Mouse (Mus musculus) thymus, adult 2 months (tissue): ENCODE measurements around the gene Spi1. TPM values are rescaled to one million over a fixed set of nuclear protein-coding genes. Genes with fewer than 3 reads are reported as not detected.

Source experiments
- DNase-seq: peaks from one replicate; pipeline ENCODE4 v3.0.0; 2021
- H3K27ac ChIP-seq: fragments of 200-500 bp; 2 replicates; pipeline ENCODE4 v1.5.1; 2012; ENCODE audit warnings: low read length, control low read depth; ENCODE audit not compliant: control insufficient read depth, insufficient read depth
- H3K27me3 ChIP-seq: fragments of 200-500 bp; 2 replicates; pipeline ENCODE4 v1.6.1; 2012; ENCODE audit warnings: mild to moderate bottlenecking, low read length, moderate library complexity, mixed read lengths; ENCODE audit not compliant: control insufficient read depth, insufficient read depth
- H3K36me3 ChIP-seq: fragments of 200-500 bp; 2 replicates; pipeline ENCODE4 v1.6.1; 2012; ENCODE audit warnings: mild to moderate bottlenecking, low read length, moderate library complexity; ENCODE audit not compliant: control insufficient read depth, insufficient read depth
- H3K4me1 ChIP-seq: fragments of 200-500 bp; replicated peaks from 2 replicates; pipeline ENCODE4 v1.6.1; 2012; ENCODE audit warnings: low read length; ENCODE audit not compliant: control insufficient read depth, insufficient read depth
- H3K4me3 ChIP-seq: fragments of 200-500 bp; 2 replicates; pipeline ENCODE4 v1.5.1; 2012; ENCODE audit warnings: mild to moderate bottlenecking, low read length, control low read depth, moderate library complexity; ENCODE audit not compliant: control insufficient read depth, insufficient read depth
- CTCF ChIP-seq: fragments of 200-500 bp; IDR thresholded peaks from 2 replicates; pipeline ENCODE4 v1.5.1; 2012; ENCODE audit warnings: mild to moderate bottlenecking, control low read depth, low read length, moderate library complexity, borderline replicate concordance; ENCODE audit not compliant: control insufficient read depth, poor library complexity, insufficient read depth; ENCODE audit errors: extremely low read depth
- POLR2A ChIP-seq: fragments of 200-500 bp; IDR thresholded peaks from 2 replicates; pipeline ENCODE4 v1.6.1; 2012; ENCODE audit warnings: mild to moderate bottlenecking, low read length, control low read depth, moderate library complexity; ENCODE audit not compliant: control insufficient read depth, poor library complexity, insufficient read depth; ENCODE audit errors: extremely low read depth
- WGBS: fragments of 180-500 bp; shearing (Covaris S2); methylation state at CpG from one replicate; pipeline ENCODE4 v1.1.7; 2018; 5-methylcytosine and 5-hydroxymethylcytosine counted together
- polyA plus RNA-seq: library from polyadenylated mRNA; depleted of rRNA; stranded (reverse); fragments of >200 nt; gene quantifications from 2 replicates; pipeline ENCODE4 v1.2.3, GENCODE M21; 2012

Gene Spi1
- polyA plus RNA-seq, 1 experiment: 55.7 TPM

GRCm38 (mm10) chr2:91066455-91066854 lies 15.7 kb upstream of the Spi1 start:
- Histone ChIP-seq H3K36me3 (peaks cover 9% of the 10 kb centered on the region), H3K4me1 (peaks cover 4% of the 10 kb centered on the region), H3K27me3 (no peaks in the 10 kb centered on the region), H3K4me3 (no peak overlapping the region), H3K27ac (no peak overlapping the region)
- DNase-seq: no peak
- WGBS: 96% methylated on average over 3 of the region's 3 CpGs
- TF ChIP-seq CTCF: no peak
- TF ChIP-seq POLR2A: no peak

GRCm38 (mm10) chr2:91068162-91068871 lies 13.9 kb upstream of the Spi1 start:
- Histone ChIP-seq H3K27ac (no peak overlapping the region), H3K4me1 (peaks cover 4% of the 10 kb centered on the region)
- DNase-seq: no peak

GRCm38 (mm10) chr2:91068872-91069165 lies 13.4 kb upstream of the Spi1 start:
- Histone ChIP-seq H3K4me1 (peaks cover 4% of the 10 kb centered on the region), H3K27ac (no peak overlapping the region), H3K36me3 (no peaks in the 10 kb centered on the region), H3K27me3 (no peaks in the 10 kb centered on the region), H3K4me3 (no peak overlapping the region)
- TF ChIP-seq CTCF: no peak
- TF ChIP-seq POLR2A: no peak
- no peak for DNase-seq
- WGBS: 95% methylated on average over 6 of the region's 6 CpGs

More at GRCm38 (mm10) chr2:91068162-91068871, 13.9 kb upstream of the Spi1 start:
- WGBS: 93% methylated on average over 13 of the region's 13 CpGs
- TF ChIP-seq CTCF (no peak), POLR2A (no peak)
- Histone ChIP-seq H3K4me3 (no peak overlapping the region), H3K27me3 (no peaks in the 10 kb centered on the region), H3K36me3 (no peaks in the 10 kb centered on the region; the same call in 1 of the 2 replicates)

- no peaks in the 10 kb centered on the region for H3K27me3 ChIP-seq
- H3K4me1 ChIP-seq: peaks cover 4% of the 10 kb centered on the region
- peak overlapping the region; percentile 53 for H3K4me3 ChIP-seq
- WGBS: 26% methylated on average over 14 of the region's 14 CpGs
- DNase-seq: no peak
- H3K36me3 ChIP-seq: no peaks in the 10 kb centered on the region
- 0 out of 2 replicates have a peak overlapping the region, but pooled peaks have one; percentile 9 for H3K27ac ChIP-seq
- TF ChIP-seq CTCF (no peak), POLR2A (no peak)
Observed at GRCm38 (mm10) chr2:91069306-91070000, 12.7 kb upstream of the Spi1 start.

- Histone ChIP-seq H3K4me1 (peaks cover 4% of the 10 kb centered on the region), H3K36me3 (no peaks in the 10 kb centered on the region), H3K4me3 (peak within 1 kb of the TSS; percentile 53), H3K27me3 (no peaks in the 10 kb centered on the region), H3K27ac (0 out of 2 replicates have a peak within 1 kb of the TSS, but pooled peaks have one; percentile 15)
- TF ChIP-seq CTCF (peak; percentile 100), POLR2A (peak; percentile 51)
- DNase-seq: peak; percentile 97
- WGBS: 1% methylated on average over 67 of the region's 69 CpGs
Observed at GRCm38 (mm10) chr2:91070076-91070800, 12.0 kb upstream of the Spi1 start, which contains the start of gene Slc39a13. Slc39a13 (minus strand) TSS chr2:91070417.

- H3K27me3 ChIP-seq: no peaks in the 10 kb centered on the region
- 95% methylated on average over 10 of the region's 10 CpGs for WGBS
- no peak overlapping the region for H3K27ac ChIP-seq
- no peaks in the 10 kb centered on the region for H3K36me3 ChIP-seq
- H3K4me3 ChIP-seq: no peak overlapping the region
- TF ChIP-seq CTCF: no peak
- TF ChIP-seq POLR2A: no peak
- no peak for DNase-seq
- peaks cover 4% of the 10 kb centered on the region for H3K4me1 ChIP-seq
Observed at GRCm38 (mm10) chr2:91071059-91071458, 11.1 kb upstream of the Spi1 start.
